Mouse (Mus musculus) erythroblast, embryonic 14.5 days (primary cell): Measurements from ENCODE around the gene Agrp.

ENCODE experiments used
- GATA1 ChIP-seq: IDR thresholded peaks from 2 replicates; pipeline ENCODE4 v1.6.1; 2012; ENCODE audit warnings: low read length, inconsistent platforms, mixed read lengths
- TAL1 ChIP-seq: IDR thresholded peaks from 3 replicates; pipeline ENCODE4 v1.6.1; 2012; ENCODE audit warnings: low read length, inconsistent platforms, mixed read lengths

GRCm38 (mm10) chr8:105593859-105594258 is 43.3 kb downstream of the Agrp start:
- TF ChIP-seq GATA1 (no peak), TAL1 (no peak)
